Mouse (Mus musculus): ENCODE data around the gene Tmem8. TPM values are rescaled to one million over a fixed set of nuclear protein-coding genes. Genes with fewer than 3 reads are reported as not detected.

Gene Tmem8
- polyA plus RNA-seq, 1 experiment: not detected

DNA sequence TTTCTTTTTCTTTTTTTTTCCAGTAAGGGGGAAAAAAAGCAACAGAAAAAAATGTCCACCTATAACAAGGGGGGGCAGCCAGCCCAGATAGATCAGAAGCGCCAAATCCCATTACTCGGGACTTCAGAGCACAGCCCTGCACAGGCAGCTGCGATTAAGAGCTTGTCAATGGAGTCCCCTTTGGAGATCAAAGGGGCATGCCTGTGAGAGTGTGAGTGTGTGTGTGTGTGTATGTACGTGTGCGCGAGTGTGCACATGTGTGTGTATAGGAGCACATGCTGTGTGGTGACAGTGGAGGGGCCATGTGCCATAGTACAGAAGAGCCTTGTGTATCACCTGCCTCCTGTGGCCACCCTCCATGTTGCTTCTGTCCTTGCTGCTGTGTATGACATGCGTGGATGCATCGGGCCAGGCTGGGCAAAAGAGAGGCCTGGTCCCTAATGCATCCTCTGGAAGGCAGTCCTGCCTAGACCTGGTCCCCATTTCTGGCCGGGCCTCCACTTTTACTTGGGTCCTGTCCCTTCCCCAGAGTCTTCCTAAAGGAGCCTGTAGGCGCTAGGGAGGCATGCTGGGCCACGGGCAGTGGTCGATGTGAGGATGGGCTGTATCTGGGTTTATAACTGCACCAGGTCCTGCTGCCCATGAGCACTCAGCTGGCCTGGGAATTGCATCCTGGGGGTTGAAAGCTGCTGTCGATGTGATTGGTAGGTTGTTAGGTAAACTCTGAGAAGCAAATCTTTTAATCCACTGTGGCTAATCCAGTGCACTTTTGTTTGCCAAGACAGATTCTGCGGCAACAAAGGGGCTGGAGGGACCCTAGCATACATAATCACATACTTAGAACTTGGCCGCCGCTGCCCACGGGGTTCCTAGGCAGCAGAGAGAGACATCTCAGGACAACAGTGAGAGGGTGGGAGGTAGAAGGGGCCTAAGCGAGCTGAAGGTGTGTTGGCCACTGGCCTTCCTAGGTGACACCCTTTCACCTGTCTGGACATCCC, 19.1 kb downstream of the Tmem8 start:
- Histone ChIP-seq H3K4me1 (ENCODE audit: control insufficient read depth, insufficient read depth, low read length) (no peaks in the 10 kb centered on the region), H3K4me3 (ENCODE audit: insufficient read depth, low read depth, low read length) (no peak overlapping the region), H3K27ac (ENCODE audit: insufficient read depth, low read depth, low read length) (no peak overlapping the region)
- WGBS: 66% methylated on average over 18 of the region's 18 CpGs
- TF ChIP-seq POLR2A (IDR thresholded peaks at IDR 0.05; ENCODE audit: insufficient read depth, low read depth, low read length) (no peak), CTCF (IDR thresholded peaks at IDR 0.05; ENCODE audit: insufficient read depth, low read depth, low read length) (no peak)

DNA sequence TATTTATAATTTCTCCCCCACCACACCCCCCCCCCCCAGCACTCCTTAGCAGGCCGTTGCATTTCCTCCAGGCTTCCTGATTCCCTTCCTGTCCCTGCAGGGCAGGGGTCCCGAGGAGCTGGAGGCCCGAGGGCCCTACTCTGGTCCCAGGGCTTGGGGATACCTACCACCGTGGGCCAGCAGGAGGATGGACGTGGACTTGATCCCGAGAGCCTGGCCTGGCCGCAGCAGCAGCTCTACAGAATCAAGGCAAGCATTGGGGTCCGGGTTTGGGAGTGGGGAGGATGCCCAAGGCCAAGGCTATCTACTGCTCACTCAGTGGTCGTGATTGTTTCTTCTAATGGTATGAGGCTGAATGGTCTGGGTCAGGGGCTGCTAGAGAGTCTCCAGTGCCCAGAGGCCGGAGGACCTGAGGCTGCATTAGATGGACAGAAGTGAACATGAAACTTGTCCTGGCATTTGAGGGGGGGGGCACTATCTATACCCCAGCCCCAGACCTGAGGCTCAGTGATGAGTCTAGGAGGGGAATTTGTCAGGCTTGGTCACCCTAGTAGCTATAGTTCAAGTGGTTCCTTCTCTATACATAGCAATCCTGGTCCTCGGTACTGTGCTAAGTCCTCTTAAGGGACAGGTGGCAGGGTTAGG, 24.1 kb downstream of the Tmem8 start:
- no peaks in the 10 kb centered on the region for H3K4me1 ChIP-seq (ENCODE audit: control insufficient read depth, insufficient read depth, low read length)
- no peak overlapping the region for H3K27ac ChIP-seq (ENCODE audit: insufficient read depth, low read depth, low read length)
- TF ChIP-seq POLR2A (IDR thresholded peaks at IDR 0.05; ENCODE audit: insufficient read depth, low read depth, low read length) (no peak), CTCF (IDR thresholded peaks at IDR 0.05; ENCODE audit: insufficient read depth, low read depth, low read length) (no peak)
- H3K4me3 ChIP-seq (ENCODE audit: insufficient read depth, low read depth, low read length): no peak overlapping the region
- 89% methylated on average over 11 of the region's 11 CpGs for WGBS

DNA sequence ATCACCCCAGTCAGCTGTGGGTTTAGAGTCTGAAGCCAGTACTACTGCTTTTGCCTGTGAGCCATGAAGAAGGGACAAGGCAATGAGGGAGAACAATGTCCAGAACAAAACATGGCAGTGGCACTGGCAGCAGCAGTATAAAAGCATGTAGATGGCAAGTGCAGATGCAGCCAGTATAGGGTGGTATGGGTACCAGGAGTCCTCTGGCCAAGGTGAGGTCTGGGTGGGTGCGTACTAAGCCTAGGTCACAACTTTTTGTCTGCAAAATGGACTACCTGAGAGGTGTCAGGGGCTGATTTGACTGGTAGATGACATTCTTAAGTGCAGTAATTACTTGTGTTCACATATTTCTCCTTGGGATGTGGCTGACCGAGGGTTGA, 24.6 kb downstream of the Tmem8 start:
- TF ChIP-seq CTCF (IDR thresholded peaks at IDR 0.05; ENCODE audit: insufficient read depth, low read depth, low read length) (no peak), POLR2A (IDR thresholded peaks at IDR 0.05; ENCODE audit: insufficient read depth, low read depth, low read length) (no peak)
- Histone ChIP-seq H3K27ac (ENCODE audit: insufficient read depth, low read depth, low read length) (peak overlapping the region; percentile 4; the same call in 1 of the 2 replicates), H3K4me1 (ENCODE audit: control insufficient read depth, insufficient read depth, low read length) (peaks cover under 1% of the 10 kb centered on the region; the same call in 1 of the 2 replicates), H3K4me3 (ENCODE audit: insufficient read depth, low read depth, low read length) (peak overlapping the region; percentile 96; the same call in 1 of the 2 replicates)
- 75% methylated on average over 2 of the region's 2 CpGs for WGBS

DNA sequence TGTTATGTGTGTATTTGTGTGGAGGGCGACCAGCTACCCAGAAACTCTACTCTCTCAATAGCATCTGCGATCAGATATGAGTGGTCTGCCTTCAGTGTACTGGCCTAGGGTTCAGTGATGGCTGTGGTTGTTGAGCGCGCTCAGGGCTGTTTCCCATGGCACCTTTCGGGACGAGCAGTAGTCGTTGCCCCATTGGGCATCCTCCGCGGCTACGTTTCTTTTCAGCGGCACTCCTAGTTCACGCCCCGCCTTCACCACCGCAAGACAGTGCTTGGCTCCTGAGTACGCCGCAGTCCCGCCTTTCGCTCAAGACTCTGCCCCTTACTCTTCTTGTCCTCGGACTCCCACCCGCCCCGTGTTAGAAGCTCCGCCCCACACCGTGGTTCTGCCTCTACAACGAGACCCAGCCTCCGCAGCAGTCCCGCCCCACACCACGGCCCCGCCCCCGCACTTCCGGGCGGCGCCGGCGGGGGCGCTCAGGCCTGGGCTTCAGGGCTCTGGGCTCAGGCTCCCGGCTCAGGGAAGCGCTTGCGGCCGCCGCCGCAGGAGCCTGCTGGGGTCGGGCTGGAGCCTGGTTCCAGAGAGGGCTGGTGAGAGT, 25.2 kb downstream of the Tmem8 start, which contains the start of gene Axin1:
Gene Axin1 (plus strand): TSS at position 450 of the 598 bp plus-strand sequence.
- peak; percentile 82 for TF ChIP-seq POLR2A (IDR thresholded peaks at IDR 0.05; ENCODE audit: insufficient read depth, low read depth, low read length)
- 0 out of 2 replicates have a peak, but pooled peaks have one; percentile 26 for TF ChIP-seq CTCF (IDR thresholded peaks at IDR 0.05; ENCODE audit: insufficient read depth, low read depth, low read length)
- Histone ChIP-seq H3K4me3 (ENCODE audit: insufficient read depth, low read depth, low read length) (peak within 1 kb of the TSS; percentile 96), H3K27ac (ENCODE audit: insufficient read depth, low read depth, low read length) (peak within 1 kb of the TSS; percentile 4; the same call in 1 of the 2 replicates), H3K4me1 (ENCODE audit: control insufficient read depth, insufficient read depth, low read length) (peaks cover 5% of the 10 kb centered on the region; the same call in 1 of the 2 replicates)
- under 1% methylated on average over 42 of the region's 42 CpGs for WGBS

DNA sequence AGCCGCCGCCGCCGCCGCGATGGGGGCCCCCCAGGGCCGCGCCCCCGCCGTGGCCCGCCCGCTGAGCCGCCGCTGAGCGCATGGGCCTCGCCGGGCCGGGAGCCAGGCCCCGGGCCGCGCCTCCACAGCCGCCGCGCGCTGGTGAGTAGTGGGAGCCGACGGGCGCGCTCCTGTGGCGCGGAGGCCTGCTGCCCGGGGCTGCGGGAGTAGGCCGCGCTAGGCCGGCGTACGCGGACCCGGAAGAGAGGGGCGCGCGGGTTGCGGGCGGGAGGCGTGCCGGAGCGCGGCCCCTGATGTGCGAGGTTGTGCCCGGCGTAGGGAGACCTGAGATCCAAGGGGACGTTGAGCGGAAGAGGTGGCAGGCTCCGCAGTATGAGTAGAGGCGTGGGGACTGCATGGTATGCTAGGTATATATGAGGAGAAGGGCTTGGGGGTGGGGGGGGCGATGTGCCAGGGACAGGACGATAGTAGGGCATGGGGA, 25.8 kb downstream of the Tmem8 start:
- H3K4me1 ChIP-seq (ENCODE audit: control insufficient read depth, insufficient read depth, low read length): peaks cover 7% of the 10 kb centered on the region; the same call in 1 of the 2 replicates
- 2% methylated on average over 56 of the region's 58 CpGs for WGBS
- H3K27ac ChIP-seq (ENCODE audit: insufficient read depth, low read depth, low read length): no peak overlapping the region
- no peak for TF ChIP-seq CTCF (IDR thresholded peaks at IDR 0.05; ENCODE audit: insufficient read depth, low read depth, low read length)
- no peak for TF ChIP-seq POLR2A (IDR thresholded peaks at IDR 0.05; ENCODE audit: insufficient read depth, low read depth, low read length)
- peak overlapping the region; percentile 96 for H3K4me3 ChIP-seq (ENCODE audit: insufficient read depth, low read depth, low read length)

DNA sequence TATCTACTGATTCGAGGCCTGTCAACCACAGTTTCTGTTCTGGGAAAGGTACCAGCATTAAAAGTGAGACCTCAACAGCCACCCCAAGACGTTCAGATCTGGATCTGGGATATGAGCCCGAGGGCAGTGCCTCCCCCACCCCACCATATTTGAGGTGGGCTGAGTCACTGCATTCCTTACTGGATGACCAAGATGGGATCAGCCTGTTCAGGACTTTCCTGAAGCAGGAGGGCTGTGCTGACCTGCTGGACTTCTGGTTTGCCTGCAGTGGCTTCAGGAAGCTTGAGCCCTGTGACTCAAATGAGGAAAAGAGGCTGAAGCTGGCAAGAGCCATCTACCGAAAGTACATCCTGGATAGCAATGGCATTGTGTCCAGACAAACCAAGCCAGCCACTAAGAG, 29.7 kb downstream of the Tmem8 start:
- Histone ChIP-seq H3K4me3 (ENCODE audit: insufficient read depth, low read depth, low read length) (no peak overlapping the region), H3K4me1 (ENCODE audit: control insufficient read depth, insufficient read depth, low read length) (peaks cover 7% of the 10 kb centered on the region; the same call in 1 of the 2 replicates), H3K27ac (ENCODE audit: insufficient read depth, low read depth, low read length) (no peak overlapping the region)
- 83% methylated on average over 4 of the region's 4 CpGs for WGBS
- TF ChIP-seq POLR2A (IDR thresholded peaks at IDR 0.05; ENCODE audit: insufficient read depth, low read depth, low read length): no peak
- TF ChIP-seq CTCF (IDR thresholded peaks at IDR 0.05; ENCODE audit: insufficient read depth, low read depth, low read length): no peak

DNA sequence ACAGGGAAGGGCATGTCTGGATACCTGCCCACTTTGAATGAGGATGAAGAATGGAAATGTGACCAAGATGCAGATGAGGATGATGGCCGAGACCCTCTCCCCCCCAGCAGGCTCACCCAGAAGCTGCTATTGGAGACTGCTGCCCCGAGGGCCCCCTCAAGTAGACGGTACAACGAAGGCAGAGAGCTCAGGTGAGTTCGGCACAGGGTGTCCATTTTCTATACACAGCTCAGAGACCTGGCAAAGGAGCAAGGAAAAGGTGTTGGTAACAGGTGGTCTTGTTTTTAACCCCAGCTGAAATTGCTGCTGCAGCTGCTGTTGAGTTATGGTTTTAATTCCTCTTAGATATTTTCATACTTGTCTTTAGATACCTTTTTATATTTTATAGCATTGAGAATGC, 30.3 kb downstream of the Tmem8 start:
- Histone ChIP-seq H3K27ac (ENCODE audit: insufficient read depth, low read depth, low read length) (no peak overlapping the region), H3K4me3 (ENCODE audit: insufficient read depth, low read depth, low read length) (no peak overlapping the region), H3K4me1 (ENCODE audit: control insufficient read depth, insufficient read depth, low read length) (peaks cover 7% of the 10 kb centered on the region; the same call in 1 of the 2 replicates)
- TF ChIP-seq POLR2A (IDR thresholded peaks at IDR 0.05; ENCODE audit: insufficient read depth, low read depth, low read length) (no peak), CTCF (IDR thresholded peaks at IDR 0.05; ENCODE audit: insufficient read depth, low read depth, low read length) (no peak)
- WGBS: 88% methylated on average over 5 of the region's 5 CpGs

DNA sequence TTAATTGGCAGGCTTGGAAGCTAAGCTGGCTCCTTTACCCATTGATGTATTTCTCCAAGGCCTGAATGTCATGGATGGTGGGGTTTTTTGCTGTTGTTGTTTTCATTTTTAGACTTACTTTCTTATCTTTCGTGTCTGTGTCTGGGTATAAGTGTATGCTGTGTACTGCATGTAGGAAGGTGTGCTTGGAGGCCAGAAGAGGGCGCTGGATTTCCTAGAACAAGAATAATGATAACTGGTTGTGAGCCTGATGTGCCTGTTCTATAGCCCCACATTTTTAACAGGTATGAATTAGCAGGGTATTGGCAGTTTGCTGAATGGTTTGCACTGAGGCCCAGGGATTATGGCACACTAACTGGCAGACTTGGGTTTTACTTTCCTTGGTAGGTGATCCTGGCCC, 36.0 kb downstream of the Tmem8 start:
- TF ChIP-seq CTCF (IDR thresholded peaks at IDR 0.05; ENCODE audit: insufficient read depth, low read depth, low read length) (no peak), POLR2A (IDR thresholded peaks at IDR 0.05; ENCODE audit: insufficient read depth, low read depth, low read length) (no peak)
- 82% methylated on average over 2 of the region's 2 CpGs for WGBS
- Histone ChIP-seq H3K27ac (ENCODE audit: insufficient read depth, low read depth, low read length) (no peak overlapping the region), H3K4me3 (ENCODE audit: insufficient read depth, low read depth, low read length) (no peak overlapping the region), H3K4me1 (ENCODE audit: control insufficient read depth, insufficient read depth, low read length) (no peaks in the 10 kb centered on the region)

Data from olfactory bulb, adult 2 months (tissue).